Mouse (Mus musculus) forebrain, embryonic 11.5 days (tissue): ENCODE data around the gene Poldip3. TPM values are rescaled to one million over a fixed set of nuclear protein-coding genes. Genes with fewer than 3 reads are reported as not detected.

ENCODE experiments used
- ATAC-seq: fragments of 200-750 bp; cut with Nextera tagmentation; replicated peaks from 2 replicates; pipeline ENCODE4 v1.8.0; 2017; ENCODE audit warnings: moderate TSS enrichment; ENCODE audit not compliant: low FRiP score
- DNase-seq: peaks from one replicate; pipeline ENCODE4 v3.0.0-alpha.2; 2017; ENCODE audit warnings: low spot score
- H3K27ac ChIP-seq: fragments of 300-500 bp; sonication (generic); 2 replicates; pipeline ENCODE4 v1.5.1; 2014; ENCODE audit warnings: low read depth, low read length
- H3K27me3 ChIP-seq: fragments of 300-500 bp; sonication (generic); 2 replicates; pipeline ENCODE4 v1.6.1; 2014; ENCODE audit warnings: mild to moderate bottlenecking, low read length, mixed read lengths; ENCODE audit not compliant: control insufficient read depth, insufficient read depth
- H3K36me3 ChIP-seq: fragments of 300-500 bp; sonication (generic); 2 replicates; pipeline ENCODE4 v1.6.1; 2014; ENCODE audit warnings: mild to moderate bottlenecking, low read length, moderate library complexity, mixed read lengths; ENCODE audit not compliant: control insufficient read depth, insufficient read depth
- H3K4me1 ChIP-seq: fragments of 300-500 bp; sonication (generic); replicated peaks from 2 replicates; pipeline ENCODE4 v1.6.1; 2014; ENCODE audit warnings: low read length, mixed read lengths; ENCODE audit not compliant: control insufficient read depth, insufficient read depth
- H3K4me2 ChIP-seq: fragments of 300-500 bp; sonication (generic); 2 replicates; pipeline ENCODE4 v1.6.1; 2014; ENCODE audit warnings: low read depth, mild to moderate bottlenecking, low read length, moderate library complexity, mixed read lengths; ENCODE audit not compliant: severe bottlenecking
- H3K4me3 ChIP-seq: fragments of 300-500 bp; sonication (generic); 2 replicates; pipeline ENCODE4 v1.5.1; 2014; ENCODE audit warnings: low read depth, low read length
- H3K9ac ChIP-seq: fragments of 300-500 bp; sonication (generic); 2 replicates; pipeline ENCODE4 v1.6.1; 2014; ENCODE audit warnings: low read length
- H3K9me3 ChIP-seq: fragments of 300-500 bp; sonication (generic); 2 replicates; pipeline ENCODE4 v1.6.1; 2016; ENCODE audit warnings: low read length, mixed read lengths; ENCODE audit not compliant: control insufficient read depth
- WGBS: fragments of 180-500 bp; shearing (Covaris S2); extraction: QIAGEN DNeasy Blood & Tissue Kit; methylation state at CpG from one replicate; pipeline ENCODE4 v1.1.7; 2014; 5-methylcytosine and 5-hydroxymethylcytosine counted together
- polyA plus RNA-seq: library from polyadenylated mRNA; unstranded; fragments of >200 nt; fragmentation: Nextera tagmentation; extraction: Ambion mirVana; gene quantifications from 2 replicates; pipeline ENCODE4 v1.2.1, GENCODE M21; 2014

Gene Poldip3
- polyA plus RNA-seq, 1 experiment from 2014 or later: 183 TPM

- Histone ChIP-seq H3K9me3 (no peaks in the 10 kb centered on the region), H3K9ac (no peak overlapping the region), H3K4me1 (peaks cover 2% of the 10 kb centered on the region; the same call in 1 of the 2 replicates), H3K36me3 (no peaks in the 10 kb centered on the region), H3K27ac (no peak overlapping the region), H3K4me2 (no peak overlapping the region), H3K4me3 (no peak overlapping the region), H3K27me3 (no peaks in the 10 kb centered on the region)
- DNase-seq (no peak), ATAC-seq (no peak)
- WGBS: 79% methylated on average over 5 of the region's 5 CpGs
These were observed 17.9 kb upstream of the Poldip3 start for GRCm38 (mm10) chr15:83167126-83167525.

GRCm38 (mm10) chr15:83166642-83167041 lies 17.5 kb upstream of the Poldip3 start:
- Histone ChIP-seq H3K27ac (no peak overlapping the region), H3K36me3 (no peaks in the 10 kb centered on the region), H3K27me3 (no peaks in the 10 kb centered on the region), H3K4me2 (no peak overlapping the region), H3K4me3 (no peak overlapping the region), H3K4me1 (peaks cover 2% of the 10 kb centered on the region; the same call in 1 of the 2 replicates), H3K9ac (no peak overlapping the region), H3K9me3 (no peaks in the 10 kb centered on the region)
- ATAC-seq: no peak
- no peak for DNase-seq
- 87% methylated on average over 3 of the region's 3 CpGs for WGBS

DNA sequence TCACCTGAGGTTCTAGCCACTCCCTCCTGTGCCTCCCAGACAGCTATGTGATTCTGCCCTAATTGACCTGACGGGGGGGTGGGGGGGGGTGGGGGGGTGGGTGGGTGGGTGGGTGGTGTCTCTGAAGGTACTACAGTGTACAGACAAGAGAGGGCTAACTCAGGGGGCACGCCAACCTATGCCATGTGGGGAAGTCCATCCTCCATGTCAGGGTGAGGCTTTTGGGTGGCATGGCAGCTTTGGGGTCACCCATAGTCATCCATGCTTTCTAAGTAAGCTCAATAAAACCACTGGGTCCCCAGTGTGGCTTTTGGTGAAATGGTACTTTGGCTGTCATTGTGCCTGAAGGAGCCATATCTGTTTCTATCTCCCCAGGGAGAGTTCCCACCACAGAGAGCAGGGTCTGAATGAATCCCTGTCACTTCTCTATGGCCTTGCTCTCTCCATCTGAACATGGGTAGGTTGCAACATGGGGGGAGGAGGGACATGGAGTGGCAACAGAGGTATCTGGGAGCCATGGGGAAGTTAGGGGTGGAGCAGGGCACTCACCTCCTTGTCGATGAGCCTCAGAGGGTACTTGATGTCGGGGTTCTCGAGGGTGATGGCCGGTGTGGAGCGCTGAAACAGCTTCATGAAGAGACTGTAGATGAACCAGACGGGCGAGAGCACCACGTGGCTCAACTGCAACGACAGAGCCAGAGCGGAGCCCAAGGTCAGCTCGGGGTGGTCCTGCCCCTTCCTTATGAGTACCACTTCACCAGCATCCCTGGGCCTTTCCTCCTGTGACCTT lies 16.5 kb upstream of the Poldip3 start:
- H3K9ac ChIP-seq: no peak overlapping the region
- no peaks in the 10 kb centered on the region for H3K27me3 ChIP-seq
- no peaks in the 10 kb centered on the region for H3K9me3 ChIP-seq
- no peaks in the 10 kb centered on the region for H3K36me3 ChIP-seq
- ATAC-seq (no peak), DNase-seq (no peak)
- H3K4me2 ChIP-seq: no peak overlapping the region
- H3K4me3 ChIP-seq: no peak overlapping the region
- 90% methylated on average over 13 of the region's 13 CpGs for WGBS
- no peaks in the 10 kb centered on the region for H3K4me1 ChIP-seq
- no peak overlapping the region for H3K27ac ChIP-seq

DNA sequence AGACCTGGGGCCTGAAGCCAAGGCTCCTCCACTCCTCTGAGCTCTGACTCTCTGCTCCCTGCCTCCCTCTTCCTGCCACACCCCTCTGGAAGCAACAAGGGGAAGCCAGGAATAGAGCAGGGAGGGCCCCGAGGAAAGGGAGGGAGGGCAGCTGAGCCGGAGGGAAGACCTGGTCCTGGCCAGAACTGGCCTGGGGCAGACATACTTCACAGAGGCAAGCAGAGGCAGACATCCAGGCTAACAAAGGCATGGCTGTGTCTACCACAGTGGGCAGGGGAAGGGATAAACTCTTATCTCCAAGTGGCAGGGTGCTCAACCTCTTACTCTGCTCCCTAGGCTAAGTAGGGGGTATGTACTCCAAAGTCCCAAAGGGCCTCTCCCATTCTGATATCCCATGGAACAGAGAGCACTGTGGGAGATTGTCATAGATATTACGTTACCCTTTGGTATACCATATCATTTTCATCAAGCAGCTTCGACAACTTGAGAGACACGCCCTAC lies 15.8 kb upstream of the Poldip3 start:
- no peak for ATAC-seq
- Histone ChIP-seq H3K4me2 (no peak overlapping the region), H3K4me1 (no peaks in the 10 kb centered on the region), H3K9ac (no peak overlapping the region), H3K9me3 (no peaks in the 10 kb centered on the region), H3K27me3 (no peaks in the 10 kb centered on the region), H3K27ac (no peak overlapping the region), H3K36me3 (no peaks in the 10 kb centered on the region), H3K4me3 (no peak overlapping the region)
- DNase-seq: no peak
- WGBS: 80% methylated on average over 5 of the region's 5 CpGs

DNA sequence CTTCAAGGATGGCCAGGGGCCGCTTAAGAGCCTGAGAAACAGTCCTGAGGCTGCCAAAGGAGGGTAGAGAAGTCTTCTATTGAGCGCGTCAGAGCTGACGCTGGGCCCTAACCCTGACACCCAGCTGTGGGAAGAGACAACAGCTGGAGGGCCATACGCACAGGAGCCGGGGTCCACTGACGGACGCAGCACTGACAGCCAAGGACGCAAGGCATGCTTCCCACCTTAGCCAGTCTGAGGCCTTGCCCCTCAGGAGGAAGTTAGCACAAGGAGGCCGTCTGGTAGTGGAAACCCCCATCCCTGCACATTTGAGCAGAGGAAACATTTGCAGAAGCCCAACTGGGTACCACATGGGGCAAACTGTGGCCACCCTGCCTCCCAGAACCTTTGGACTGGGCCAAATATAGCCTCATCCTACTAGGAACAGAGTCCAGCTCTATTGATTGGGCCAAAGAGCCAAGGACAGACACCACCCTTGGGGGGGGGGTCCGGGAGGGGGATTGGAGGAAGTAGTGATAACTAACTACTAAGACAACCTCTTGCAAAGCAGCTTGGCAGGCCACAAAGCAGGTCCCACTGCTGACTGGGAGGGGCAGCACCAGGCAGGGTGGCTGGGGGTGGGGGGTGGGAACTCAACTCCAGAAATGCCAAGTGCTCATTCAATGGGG lies 13.8 kb upstream of the Poldip3 start:
- H3K4me2 ChIP-seq: no peak overlapping the region
- H3K36me3 ChIP-seq: no peaks in the 10 kb centered on the region; the same call in 1 of the 2 replicates
- no peak overlapping the region for H3K9ac ChIP-seq
- H3K4me3 ChIP-seq: no peak overlapping the region
- WGBS: 88% methylated on average over 11 of the region's 11 CpGs
- H3K27me3 ChIP-seq: no peaks in the 10 kb centered on the region
- H3K9me3 ChIP-seq: no peaks in the 10 kb centered on the region
- no peak overlapping the region for H3K27ac ChIP-seq
- DNase-seq (no peak), ATAC-seq (no peak)
- H3K4me1 ChIP-seq: no peaks in the 10 kb centered on the region

DNA sequence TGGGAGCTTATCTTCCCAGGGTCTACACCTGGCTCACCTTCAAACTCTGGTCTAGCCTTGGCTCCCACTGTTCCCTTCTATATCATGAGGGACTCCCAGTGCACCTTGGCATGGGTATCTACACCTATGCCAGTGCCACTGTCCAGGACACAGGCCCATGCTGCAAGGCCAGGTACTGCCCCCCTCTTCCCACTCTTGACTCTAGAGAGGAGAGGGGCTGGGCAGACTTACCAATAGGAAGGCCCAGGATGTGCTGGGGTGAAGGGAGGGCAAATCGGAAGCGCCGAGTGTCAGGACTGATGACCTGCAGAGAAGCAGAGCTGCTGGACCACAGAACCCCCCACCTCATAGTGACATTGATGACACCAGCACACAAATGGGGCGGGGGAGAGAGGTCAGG lies 12.8 kb upstream of the Poldip3 start:
- Histone ChIP-seq H3K4me1 (no peaks in the 10 kb centered on the region), H3K4me2 (no peak overlapping the region), H3K9me3 (no peaks in the 10 kb centered on the region), H3K9ac (no peak overlapping the region), H3K27ac (no peak overlapping the region), H3K4me3 (no peak overlapping the region), H3K27me3 (no peaks in the 10 kb centered on the region), H3K36me3 (no peaks in the 10 kb centered on the region; the same call in 1 of the 2 replicates)
- WGBS: 94% methylated on average over 4 of the region's 4 CpGs
- DNase-seq (no peak), ATAC-seq (no peak)

GRCm38 (mm10) chr15:83161062-83161748 lies 12.0 kb upstream of the Poldip3 start:
- H3K4me3 ChIP-seq: no peak overlapping the region
- H3K27me3 ChIP-seq: no peaks in the 10 kb centered on the region
- H3K4me2 ChIP-seq: no peak overlapping the region
- DNase-seq (no peak), ATAC-seq (no peak)
- 35% methylated on average over 10 of the region's 10 CpGs for WGBS
- H3K9ac ChIP-seq: no peak overlapping the region
- no peak overlapping the region for H3K27ac ChIP-seq
- no peaks in the 10 kb centered on the region for H3K4me1 ChIP-seq
- H3K9me3 ChIP-seq: no peaks in the 10 kb centered on the region
- H3K36me3 ChIP-seq: no peaks in the 10 kb centered on the region; the same call in 1 of the 2 replicates

GRCm38 (mm10) chr15:83160561-83160960 lies 11.4 kb upstream of the Poldip3 start:
- Histone ChIP-seq H3K4me3 (no peak overlapping the region), H3K9ac (no peak overlapping the region), H3K27me3 (no peaks in the 10 kb centered on the region), H3K36me3 (no peaks in the 10 kb centered on the region; the same call in 1 of the 2 replicates), H3K27ac (no peak overlapping the region), H3K4me1 (no peaks in the 10 kb centered on the region), H3K9me3 (no peaks in the 10 kb centered on the region), H3K4me2 (no peak overlapping the region)
- ATAC-seq (no peak), DNase-seq (no peak)
- 87% methylated on average over 4 of the region's 4 CpGs for WGBS
